Mouse (Mus musculus): ENCODE results near the gene Rhoc. TPM values are rescaled to one million over a fixed set of nuclear protein-coding genes. Genes with fewer than 3 reads are reported as not detected.
"Not testable (repeated sequence)": the region's sequence is repeated elsewhere in the genome, so short reads cannot be mapped to it uniquely, and the experiment has no call there.

Rhoc gene
- total RNA-seq (2021) (100 to 1,000 TPM; 128 to 132 TPM), polyA plus RNA-seq (2012; rRNA removed) (61.3 and 69.7 TPM in 2 replicates)
- long read RNA-seq, transcript Rhoc-201 (5 exons, 1,202 nt): major isoform, 48 of 55 reads
- long read RNA-seq, partial matches to known transcripts: 2 of 55 reads
- long read RNA-seq, other reads (novel, unspliced or antisense): 4 of 55 reads

DNA sequence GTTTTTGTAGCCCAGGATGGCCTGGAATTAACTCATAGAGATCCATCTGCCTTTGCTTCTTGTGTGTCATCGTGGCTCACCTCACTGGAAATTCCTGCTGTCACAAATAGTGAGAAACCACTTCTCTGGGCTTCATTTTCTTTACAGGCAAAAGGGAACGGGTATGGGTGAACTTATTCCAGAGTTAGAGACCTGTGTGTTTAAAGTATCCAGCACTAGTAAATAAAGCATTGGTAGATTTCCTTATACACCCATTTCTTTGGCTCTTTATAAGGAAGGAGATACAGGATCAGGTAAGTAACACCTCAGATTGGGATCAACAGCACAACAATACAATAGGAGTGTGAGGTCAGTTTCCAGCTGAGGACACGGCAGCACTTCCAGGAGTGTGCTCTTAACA, at the start of gene Rhoc:
Gene Rhoc, plus strand, starts transcription at position 301 of the 400 bp plus-strand sequence.
- DNase-seq: no peak

DNA sequence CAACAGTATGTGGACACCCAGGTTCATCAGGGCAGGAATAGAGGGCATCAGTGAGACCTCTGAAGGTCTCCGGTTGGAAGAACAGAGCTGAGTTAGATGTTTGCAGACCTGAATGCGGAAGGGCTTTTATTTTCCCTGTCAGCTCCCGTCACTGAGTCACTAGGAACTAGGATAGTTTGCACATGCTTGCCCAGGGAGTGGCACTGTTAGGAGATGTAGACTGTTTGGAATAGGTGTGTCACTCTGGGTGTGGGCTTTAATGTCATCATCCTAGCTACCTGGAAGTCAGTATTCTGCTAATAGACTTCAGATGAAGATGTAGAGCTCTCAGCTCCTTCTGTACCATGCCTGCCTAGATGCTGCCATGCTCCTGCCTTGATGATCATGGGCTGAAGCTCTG, 46.2 kb upstream of the Rhoc start:
- DNase-seq: no peak

DNA sequence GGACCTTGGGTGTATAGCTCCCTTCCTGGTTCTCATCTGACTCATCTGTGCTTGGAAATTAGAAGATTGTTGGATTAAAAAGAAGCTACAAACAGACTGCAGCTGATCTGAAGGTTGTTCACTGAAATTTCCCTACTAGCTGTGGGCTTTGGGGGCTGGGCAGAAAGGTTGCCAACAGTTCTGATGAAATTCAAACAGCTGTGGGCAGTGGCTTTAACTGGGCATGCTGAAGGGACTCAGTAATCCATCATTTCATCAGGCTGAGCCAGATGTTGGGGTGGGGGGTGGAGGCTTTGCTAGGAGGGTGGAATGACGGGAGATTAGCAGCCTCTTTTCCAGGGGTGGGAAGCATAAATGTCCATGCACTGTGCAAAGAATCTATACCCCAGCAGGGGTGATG, 45.0 kb upstream of the Rhoc start:
- DNase-seq: no peak

DNA sequence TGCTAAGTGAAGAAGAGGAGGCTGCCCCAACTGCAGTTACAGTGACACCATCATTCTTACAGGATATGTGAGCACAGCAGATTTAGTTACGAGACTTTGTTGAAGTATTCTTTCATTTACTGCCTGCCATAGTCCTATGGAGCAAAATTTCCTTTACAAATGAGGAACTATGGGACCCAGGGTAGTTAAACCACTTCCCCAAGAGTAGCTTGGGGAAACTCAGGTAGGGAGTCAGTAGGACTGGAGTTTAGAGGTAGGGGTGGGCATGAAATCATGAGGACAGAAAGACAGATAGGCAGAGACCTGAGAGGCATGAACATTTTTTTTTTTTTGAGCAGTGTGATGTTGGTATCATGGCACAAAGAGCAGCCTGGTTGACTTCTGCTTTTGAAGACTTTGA, 44.3 kb upstream of the Rhoc start:
- no peak for DNase-seq

DNA sequence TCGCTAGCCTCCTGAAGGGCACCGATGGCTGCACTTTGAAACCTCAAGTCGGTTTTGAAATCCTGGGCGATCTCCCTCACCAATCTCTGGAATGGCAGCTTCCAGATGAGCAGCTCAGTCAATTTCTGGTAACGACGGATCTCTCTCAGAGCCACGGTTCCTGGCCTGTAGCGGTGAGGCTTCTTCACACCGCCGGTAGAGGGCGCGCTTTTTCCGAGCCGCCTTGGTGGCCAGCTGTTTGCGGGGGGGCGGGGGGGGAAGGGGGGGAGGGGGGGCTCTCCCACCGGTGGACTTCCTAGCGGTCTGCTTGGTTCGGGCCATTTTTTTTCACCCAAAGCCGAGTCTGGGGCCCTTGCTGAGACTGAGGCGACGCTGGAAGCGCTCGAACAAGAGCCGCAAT, 35.3 kb upstream of the Rhoc start:
- peak; percentile 25 for DNase-seq

DNA sequence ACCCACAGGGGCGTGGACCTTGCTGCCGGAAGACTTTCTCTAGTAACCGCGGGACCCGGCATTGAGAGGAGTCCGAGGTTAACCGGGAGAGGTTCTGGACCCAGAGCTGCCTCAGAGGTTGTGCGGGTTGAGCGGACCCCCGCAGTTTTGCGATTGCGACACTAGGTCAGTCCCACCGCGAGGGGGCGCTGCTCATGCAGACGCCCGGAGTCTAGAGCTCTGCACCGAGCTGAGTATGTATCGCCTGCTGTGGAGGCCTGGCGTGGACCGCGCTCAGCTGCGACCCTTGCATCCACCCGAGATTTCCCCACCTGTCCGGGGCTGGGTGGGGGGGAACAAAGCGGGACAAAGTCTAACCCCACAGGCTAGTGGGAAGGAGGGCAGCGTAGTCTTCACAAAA, 29.8 kb upstream of the Rhoc start:
- DNase-seq: peak; percentile 56

DNA sequence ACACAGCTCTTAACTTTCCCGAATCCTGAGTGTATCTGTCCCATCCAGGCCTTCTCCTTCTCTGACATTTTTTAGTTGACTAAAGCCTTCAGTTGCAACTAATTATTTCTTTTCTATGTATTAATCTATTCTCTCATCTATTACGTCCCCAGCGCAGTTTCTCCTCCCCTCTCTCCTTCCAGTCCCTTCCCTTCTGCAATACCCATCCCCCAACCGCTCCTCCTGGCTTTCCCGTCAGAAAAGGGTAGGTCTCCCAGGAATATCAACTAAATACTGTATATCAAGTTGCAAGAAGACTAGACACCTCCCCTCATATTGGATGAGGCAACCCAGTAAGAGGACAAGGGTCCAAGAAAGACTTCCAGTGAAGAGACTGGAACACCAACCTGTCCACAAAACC, 29.3 kb upstream of the Rhoc start:
- no peak for DNase-seq

DNA sequence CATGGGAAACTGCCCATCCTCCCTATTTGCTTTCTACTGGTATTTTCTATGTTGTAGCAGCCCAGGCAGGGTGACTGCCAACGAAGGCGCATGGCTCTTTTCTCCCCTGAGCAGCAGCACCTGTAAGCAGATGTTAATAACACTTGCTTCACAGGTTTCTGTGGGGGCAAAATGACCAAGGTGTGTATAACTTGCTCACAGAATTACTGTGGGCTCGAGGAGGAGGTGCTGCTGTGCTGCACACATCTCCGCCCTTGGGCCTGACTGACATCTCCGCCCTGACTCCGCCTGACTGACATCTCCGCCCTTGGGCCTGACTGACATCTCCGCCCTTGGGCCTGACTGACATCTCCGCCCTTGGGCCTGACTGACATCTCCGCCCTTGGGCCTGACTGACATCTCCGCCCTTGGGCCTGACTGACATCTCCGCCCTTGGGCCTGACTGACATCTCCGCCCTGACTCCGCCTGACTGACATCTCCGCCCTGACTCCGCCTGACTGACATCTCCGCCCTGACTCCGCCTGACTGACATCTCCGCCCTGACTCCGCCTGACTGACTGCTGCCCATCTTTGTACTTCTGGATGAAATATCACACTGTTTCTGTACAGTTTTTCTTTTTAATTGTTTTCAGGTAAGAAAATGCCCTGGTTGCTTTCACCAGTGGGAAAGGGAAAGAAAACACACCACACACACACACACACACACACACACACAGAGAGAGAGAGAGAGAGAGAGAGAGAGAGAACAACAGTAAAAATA, 25.9 kb upstream of the Rhoc start:
- DNase-seq: not testable (repeated sequence)

DNA sequence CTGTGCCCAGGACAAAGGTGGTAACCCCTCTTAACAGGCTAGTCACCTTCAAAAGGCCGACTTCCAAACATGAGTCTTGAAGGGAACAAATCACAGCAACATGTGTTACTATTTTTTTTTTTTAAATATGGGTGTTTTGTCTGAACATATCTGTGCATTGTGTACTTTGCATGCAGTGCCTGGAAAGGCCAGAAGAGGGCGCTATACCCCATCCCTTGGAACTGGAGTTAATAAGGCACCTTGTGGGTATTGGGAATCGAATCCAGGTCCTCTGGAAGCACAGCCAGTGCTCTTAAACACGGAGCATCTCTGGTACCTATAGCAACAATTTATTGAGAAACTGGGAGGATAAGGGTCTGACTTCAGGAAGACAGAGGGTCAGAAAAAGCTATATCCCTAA, 23.2 kb upstream of the Rhoc start:
- no peak for DNase-seq

DNA sequence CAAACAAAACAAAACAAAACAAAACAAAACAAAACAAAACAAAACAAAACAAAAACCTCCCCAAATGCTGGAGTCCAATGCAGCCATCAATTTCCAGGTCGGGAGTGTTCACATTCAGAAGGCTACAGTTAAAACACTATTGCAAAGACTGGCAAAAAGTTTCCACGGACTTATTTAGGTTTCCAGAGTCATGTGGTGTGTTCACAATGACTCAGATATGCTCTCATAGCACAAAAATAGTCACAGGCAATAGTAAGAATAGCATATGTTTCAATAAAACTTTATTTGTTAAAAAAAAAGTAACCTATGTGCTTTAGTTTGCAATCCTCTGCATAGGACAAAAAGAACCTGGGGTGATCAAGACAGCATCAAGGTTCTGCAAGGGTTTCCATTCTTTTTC, 21.0 kb upstream of the Rhoc start:
- no peak for DNase-seq

DNA sequence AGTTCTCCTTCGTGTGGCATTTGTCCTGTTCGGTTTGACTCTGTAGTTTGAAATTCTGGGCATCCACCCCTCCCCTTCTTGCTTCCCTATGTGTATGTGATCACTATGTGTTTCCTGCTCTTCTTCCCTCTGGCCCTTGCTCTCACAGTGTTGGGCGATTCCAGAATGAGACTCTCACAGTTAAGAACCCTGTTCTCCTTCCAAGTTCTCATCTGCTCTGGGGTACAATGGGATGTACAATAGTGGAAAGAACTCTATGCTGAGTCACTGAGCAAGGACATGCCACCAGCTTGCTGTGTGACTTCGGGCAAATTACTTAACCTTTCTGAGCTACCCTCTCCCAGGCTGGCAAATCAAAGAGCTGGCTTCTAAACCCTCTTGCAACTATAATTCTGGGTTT, 20.5 kb upstream of the Rhoc start:
- DNase-seq: no peak

DNA sequence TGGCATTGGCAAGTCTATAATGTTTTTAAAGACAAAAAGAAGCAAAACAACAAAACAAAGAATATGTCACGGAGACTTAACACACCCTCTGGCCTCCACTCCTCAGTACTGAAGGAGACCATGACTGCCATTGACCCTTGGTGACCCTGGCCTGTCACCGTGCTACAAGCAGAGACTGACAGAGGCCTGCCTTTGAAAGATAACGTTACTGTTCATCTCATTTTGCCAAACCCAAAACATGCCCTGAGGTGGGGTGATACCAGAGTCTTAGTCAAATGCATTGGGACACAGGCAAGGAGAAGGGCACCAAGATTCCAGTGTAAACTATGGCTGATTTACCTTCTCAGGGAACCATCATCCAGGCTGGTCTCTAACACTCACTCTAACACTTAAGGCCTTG, 19.0 kb upstream of the Rhoc start:
- no peak for DNase-seq

DNA sequence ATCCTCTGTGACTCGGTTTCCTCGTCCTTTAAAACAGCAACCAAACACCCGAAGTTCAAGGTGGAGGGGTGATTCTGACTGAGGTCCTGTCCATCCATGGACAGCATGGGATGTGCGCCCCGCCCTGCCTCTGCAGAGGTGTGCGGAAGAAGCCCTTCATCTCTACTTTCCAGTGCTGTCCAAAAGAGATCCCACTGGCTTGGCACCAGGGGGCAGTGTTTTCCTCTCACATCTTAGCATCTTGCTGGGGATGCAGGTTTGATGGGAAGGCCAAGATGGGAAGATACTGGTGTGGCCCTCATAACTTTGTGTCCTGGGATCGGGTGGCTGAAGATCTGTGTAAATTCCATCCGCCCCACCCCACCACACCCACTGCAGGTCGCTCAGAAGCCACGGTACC, 18.1 kb upstream of the Rhoc start:
- DNase-seq: peak; percentile 60

DNA sequence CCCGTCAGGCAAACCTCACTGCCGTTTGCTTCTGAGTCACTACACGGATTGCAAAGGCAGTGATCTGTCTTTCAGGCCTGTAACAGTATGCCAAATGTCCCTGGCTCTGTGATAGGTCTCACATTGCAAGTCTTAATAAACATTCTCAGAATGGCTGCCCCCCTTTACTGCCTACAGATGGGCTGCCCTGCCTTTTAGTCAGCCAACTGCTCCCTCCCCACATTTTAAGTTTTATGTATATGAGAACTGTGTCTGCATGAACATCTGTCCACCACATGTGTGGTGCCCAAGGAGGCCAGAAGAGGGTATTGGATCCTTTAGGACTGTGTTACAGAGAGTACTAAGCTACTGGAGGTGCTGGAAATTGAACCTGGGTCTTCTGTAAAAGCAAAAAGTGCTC, 17.3 kb upstream of the Rhoc start:
- DNase-seq: no peak

DNA sequence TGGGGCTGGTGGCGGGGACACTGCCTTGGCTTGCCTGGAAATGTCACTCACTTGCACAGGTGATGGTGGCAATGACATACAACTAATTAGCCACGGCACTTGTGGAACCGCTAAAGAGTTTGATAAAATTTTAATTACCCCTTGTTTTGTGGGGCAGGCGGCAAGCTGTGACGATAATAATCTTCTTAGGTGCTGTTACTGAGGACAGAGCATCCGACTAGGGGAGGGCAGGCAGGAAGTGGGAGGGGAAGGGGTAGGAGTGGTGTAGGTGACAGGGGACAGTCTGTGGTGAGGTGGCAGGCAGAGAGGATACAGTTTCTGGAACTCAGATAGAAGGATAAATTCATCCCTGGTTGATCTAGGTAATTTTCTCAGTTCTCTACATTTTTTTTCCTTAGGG, 16.7 kb upstream of the Rhoc start:
- DNase-seq: no peak

DNA sequence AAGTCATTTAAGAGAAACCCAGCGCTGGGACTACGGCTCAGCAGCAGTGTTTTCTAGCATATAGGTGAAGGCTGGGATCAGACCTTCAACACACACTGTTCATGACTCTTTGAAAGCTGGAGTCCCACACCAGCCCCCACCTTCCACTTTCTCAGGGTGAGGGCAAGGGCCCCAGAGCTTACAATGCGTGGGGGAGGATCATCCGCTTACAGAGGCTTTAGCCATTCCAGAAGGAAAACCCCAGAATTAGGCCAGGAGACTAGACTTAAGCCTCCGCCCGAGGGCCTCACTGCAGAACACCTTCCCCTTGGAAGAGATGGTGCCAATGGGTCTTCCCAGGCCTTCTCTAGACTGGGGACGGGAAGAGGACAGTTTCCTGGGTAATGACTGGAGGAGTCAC, 14.9 kb upstream of the Rhoc start:
- DNase-seq: no peak

DNA sequence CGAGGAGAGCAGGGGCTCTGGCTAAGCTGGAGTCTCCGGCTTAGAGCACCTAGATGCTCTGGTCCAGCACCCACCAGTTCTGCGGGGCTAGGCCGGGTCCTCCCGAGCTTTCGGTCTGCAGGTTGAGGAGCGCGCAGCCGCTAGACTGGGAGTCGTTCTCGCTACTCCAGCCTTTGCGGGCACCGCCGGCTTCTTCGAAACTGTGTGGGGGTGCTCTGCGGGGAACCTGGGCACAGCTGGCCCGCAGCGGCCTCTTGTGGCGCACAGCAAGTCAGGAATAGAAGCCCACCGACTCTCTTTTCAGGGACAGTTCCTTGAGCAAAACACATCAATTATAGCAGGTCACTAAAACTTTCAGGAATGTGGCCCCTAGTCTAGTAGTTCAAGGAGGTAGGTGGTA, 10.8 kb upstream of the Rhoc start:
- no peak for DNase-seq

DNA sequence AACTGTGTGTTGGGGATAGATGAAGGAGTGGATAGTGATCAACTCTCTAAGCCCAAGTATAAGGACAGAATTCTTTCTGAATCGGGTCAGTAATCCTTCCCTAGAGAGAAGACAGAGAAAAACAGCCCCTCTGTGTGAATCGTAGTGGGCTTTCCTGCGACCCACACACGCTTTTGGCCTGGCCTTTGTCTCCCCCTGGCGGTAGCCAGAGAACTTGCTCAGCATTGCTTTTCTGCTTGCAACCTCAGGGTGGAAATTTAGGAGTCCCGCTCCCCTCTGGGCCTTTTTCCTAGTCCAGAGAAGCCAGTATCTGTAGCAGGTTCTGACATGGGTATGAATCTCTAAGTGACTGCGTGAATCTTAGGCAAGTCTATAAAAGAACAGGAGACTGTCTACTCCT, 8.2 kb upstream of the Rhoc start:
- peak; percentile 50 for DNase-seq

DNA sequence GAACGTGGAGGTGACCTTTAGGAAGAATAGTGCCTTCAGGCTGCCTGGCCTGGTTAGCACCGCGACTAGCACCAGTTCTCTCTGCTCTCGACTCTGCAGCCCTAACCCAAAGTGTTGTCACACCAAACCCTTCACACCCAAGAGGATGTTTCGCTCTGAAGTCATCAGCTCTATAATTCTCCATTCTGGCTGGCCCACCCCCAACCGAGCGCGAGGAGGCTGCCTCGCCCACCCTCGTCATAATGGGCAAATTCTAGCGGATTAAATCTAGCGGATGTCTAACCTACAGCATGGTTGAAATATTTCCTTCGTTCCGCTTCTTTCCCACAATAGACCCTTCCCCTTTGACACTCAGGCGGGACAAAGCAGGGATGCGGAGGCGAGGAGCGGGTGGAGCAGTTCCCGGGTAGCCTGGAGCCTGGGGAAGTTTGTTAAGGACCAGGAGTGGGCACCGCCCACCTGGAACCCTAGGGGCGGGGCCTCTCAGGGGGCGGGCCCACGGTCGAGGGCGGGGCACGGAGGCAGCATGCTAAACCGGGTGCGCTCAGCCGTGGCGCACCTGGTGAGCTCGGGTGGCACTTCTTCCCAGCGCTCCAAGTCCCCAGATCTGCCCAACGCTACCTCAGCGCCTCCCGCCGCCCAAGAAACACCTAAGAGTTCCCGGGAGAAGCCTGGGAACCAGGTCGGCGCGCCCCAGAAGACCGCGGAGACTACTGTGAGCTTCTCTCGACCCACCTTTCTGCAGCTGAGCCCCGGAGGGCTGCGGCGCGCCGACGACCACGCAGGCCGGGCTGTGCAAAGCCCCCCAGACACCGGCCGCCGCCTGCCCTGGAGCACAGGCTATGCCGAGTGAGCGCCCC, 7.4 kb upstream of the Rhoc start, which contains the start of gene Ppm1j:
Gene Ppm1j, plus strand, starts transcription at position 496 of the 860 bp plus-strand sequence.
- peak; percentile 79 for DNase-seq

DNA sequence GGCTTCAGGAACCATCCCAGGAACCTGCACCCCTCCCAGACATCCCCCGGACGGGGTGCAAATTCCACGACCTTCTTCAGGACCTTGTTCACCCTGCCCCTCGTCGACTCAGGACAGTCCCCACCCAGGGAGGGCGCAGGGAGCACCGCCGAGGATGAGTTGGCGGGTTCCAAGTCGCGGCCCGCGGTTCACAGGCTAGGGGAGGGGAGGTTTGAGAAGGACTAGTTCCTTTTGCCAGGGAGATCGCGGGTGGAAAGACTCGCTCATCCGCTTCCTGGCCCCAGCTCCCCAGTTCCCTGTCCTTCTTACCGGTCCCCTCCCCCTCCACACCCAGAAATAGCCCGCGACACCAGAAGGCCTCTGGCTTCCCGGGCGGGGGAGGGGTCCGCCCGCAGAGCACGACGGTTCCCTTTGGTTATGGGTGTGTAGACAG, 6.7 kb upstream of the Rhoc start, which contains the start of gene Fam19a3:
Gene Fam19a3, minus strand, starts transcription at position 370 of the 433 bp plus-strand sequence.
- peak; percentile 52 for DNase-seq

DNA sequence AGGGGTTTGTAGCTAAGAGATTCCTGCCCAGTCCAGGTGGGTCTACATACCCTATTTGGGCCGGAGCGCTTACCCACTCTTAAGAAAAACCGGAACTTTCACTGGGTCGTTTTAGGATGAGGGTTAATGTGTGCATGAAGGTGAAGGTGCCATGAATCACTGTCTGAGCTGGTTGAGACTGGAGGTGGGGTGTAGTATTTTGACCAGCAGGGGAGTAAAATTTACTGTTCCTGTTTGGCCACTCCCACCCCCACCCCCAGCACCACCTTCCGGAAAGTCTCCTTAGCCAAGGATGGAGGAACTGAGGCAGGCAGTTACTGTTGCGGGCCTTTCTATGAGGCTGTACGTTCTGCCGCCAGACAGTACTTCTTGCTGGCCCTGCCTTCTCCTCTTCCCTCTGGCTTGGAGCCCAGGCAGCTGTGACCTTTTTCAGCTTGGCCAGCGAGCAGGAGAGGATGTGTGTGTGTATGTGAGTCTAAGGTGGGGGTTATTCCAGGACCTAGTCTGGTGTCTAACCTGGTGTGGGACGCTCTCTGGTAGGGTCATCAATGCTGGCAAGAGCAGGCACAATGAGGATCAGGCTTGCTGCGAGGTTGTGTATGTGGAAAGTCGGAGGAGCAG, 6.0 kb upstream of the Rhoc start:
- peak; percentile 84 for DNase-seq

DNA sequence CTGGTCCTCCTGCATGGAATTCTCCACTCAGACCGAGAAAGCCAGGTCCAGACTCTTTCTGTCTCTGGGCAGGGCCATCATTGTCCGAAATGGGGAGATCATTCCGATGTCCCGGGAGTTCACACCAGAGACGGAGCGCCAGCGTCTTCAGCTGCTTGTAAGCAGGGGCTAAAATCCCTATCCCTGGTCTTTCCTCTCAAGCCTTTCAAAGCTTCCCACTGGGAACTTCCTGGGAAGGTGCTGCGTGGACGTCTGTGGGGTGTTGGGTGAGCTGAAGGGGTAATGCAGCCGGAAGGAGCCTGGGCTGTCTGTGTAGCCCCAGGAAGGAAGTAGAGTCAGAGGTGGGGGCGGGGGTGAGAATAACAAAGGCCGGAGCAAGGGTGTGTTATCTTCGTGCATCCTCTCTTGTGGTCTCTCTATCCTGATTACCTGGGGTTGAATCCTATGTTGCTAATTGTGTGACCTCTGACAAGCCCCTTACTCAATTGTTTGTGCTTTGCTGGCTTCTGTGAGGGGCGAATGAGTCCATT, 4.1 kb upstream of the Rhoc start:
- no peak for DNase-seq
